Mouse (Mus musculus) forebrain, postnatal 0 days (tissue): ENCODE results near the gene Mvb12a. TPM values are rescaled to one million over a fixed set of nuclear protein-coding genes. Genes with fewer than 3 reads are reported as not detected.

ENCODE experiments used
- ATAC-seq: fragments of 200-750 bp; cut with Nextera tagmentation; 2 replicates; pipeline ENCODE4 v1.8.0; 2017; ENCODE audit warnings: mild to moderate bottlenecking, moderate library complexity
- DNase-seq: peaks from one replicate; pipeline ENCODE4 v3.0.0-alpha.2; 2015
- H3K27ac ChIP-seq: fragments of 300-500 bp; sonication (generic); 2 replicates; pipeline ENCODE4 v1.5.1; 2014; ENCODE audit warnings: low read depth, mild to moderate bottlenecking, antibody characterized with exemption, low read length, moderate library complexity, mixed read lengths
- H3K27me3 ChIP-seq: fragments of 300-500 bp; sonication (generic); 2 replicates; pipeline ENCODE4 v1.6.1; 2014; ENCODE audit warnings: mild to moderate bottlenecking, low read length, mixed read lengths; ENCODE audit not compliant: insufficient read depth
- H3K36me3 ChIP-seq: fragments of 300-500 bp; sonication (generic); 2 replicates; pipeline ENCODE4 v1.6.1; 2014; ENCODE audit warnings: mild to moderate bottlenecking, moderate library complexity; ENCODE audit not compliant: insufficient read depth
- H3K4me1 ChIP-seq: fragments of 300-500 bp; sonication (generic); 2 replicates; pipeline ENCODE4 v1.6.1; 2014; ENCODE audit warnings: antibody characterized with exemption; ENCODE audit not compliant: insufficient read depth
- H3K4me2 ChIP-seq: fragments of 300-500 bp; sonication (generic); 2 replicates; pipeline ENCODE4 v1.6.1; 2014; ENCODE audit warnings: low read depth, mild to moderate bottlenecking, moderate library complexity
- H3K4me3 ChIP-seq: fragments of 300-500 bp; sonication (generic); 2 replicates; pipeline ENCODE4 v1.5.1; 2014; ENCODE audit warnings: low read depth, low read length, mixed read lengths
- H3K9ac ChIP-seq: fragments of 300-500 bp; sonication (generic); 2 replicates; pipeline ENCODE4 v1.6.1; 2014; ENCODE audit warnings: mild to moderate bottlenecking
- H3K9me3 ChIP-seq: fragments of 300-500 bp; sonication (generic); 2 replicates; pipeline ENCODE4 v1.6.1; 2016; ENCODE audit warnings: low read length
- CTCF ChIP-seq: sonication (generic); IDR thresholded peaks from 2 replicates; pipeline ENCODE4 v1.5.1; 2016; ENCODE audit warnings: antibody characterized with exemption, control low read depth, low read depth
- WGBS: fragments of 180-500 bp; shearing (Covaris S2); extraction: QIAGEN DNeasy Blood & Tissue Kit; methylation state at CpG from one replicate; pipeline ENCODE4 v1.1.7; 2014; 5-methylcytosine and 5-hydroxymethylcytosine counted together
- polyA plus RNA-seq: library from polyadenylated mRNA; unstranded; fragments of >200 nt; fragmentation: Nextera tagmentation; extraction: Ambion mirVana; gene quantifications from 2 replicates; pipeline ENCODE4 v1.2.1, GENCODE M21; 2015
- total RNA-seq: library from RNA; depleted of rRNA; stranded (reverse); fragments of >200 nt; gene quantifications from 2 replicates; pipeline ENCODE4 v1.2.3, GENCODE M21; 2014

The Mvb12a gene
- total and polyA plus RNA-seq, 2 experiments from 2014 or later: 70.5 to 73.4 TPM

DNA sequence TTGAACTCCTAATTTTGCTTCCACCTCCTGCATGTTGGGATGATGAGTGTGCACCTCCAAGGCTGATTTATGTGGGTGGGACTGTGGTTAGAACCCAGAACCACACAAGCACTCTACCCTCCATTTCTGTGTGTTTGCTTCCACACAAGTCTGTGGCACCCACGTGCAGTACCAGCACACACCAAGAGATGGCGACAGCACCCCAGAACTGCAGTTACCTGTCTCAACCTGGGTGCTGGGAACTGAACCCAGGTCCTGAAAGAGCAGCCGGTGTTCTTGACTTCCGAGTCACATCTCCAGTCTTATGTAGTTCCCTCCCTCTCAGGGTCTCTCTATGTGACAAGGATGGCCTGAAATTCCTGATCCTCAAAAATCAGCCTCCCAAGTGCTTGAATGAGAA, 21.3 kb downstream of the Mvb12a start:
- Histone ChIP-seq H3K9ac (no peak overlapping the region), H3K27me3 (peaks cover 34% of the 10 kb centered on the region), H3K36me3 (no peaks in the 10 kb centered on the region), H3K4me2 (no peak overlapping the region), H3K27ac (no peak overlapping the region), H3K4me3 (no peak overlapping the region), H3K9me3 (no peaks in the 10 kb centered on the region), H3K4me1 (peaks cover 4% of the 10 kb centered on the region; the same call in 1 of the 2 replicates)
- ATAC-seq (no peak), DNase-seq (no peak)
- TF ChIP-seq CTCF: peak; percentile 40
- WGBS: 86% methylated on average over 4 of the region's 4 CpGs

DNA sequence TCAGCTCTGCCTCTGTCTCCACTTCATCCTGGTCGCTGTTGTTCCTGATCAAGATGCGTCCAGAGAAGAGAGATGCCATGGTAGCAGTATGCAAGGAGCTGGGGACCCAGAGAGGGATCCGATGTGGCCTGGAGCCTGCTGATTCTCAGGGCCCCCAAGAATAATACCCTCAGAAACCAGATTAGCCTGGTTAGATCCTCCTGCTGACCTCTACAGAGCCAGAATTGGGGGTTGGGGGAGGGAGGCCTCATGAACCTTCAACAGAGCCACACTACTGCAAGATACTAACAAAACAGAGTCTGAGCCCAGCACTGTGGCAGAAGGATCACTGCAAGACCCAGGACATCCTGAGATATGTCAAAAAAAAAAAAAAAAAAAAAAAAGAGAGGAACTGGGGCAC, 23.8 kb downstream of the Mvb12a start, which contains the start of gene Nxnl1:
Nxnl1 (minus strand) TSS at position 101 of the 400 bp plus-strand sequence.
- H3K27me3 ChIP-seq: peaks cover 15% of the 10 kb centered on the region
- WGBS: 65% methylated on average over 3 of the region's 3 CpGs
- H3K4me2 ChIP-seq: no peak within 1 kb of the TSS
- no peak within 1 kb of the TSS for H3K27ac ChIP-seq
- H3K4me3 ChIP-seq: no peak within 1 kb of the TSS
- no peaks in the 10 kb centered on the region for H3K36me3 ChIP-seq
- no peak for TF ChIP-seq CTCF
- H3K9me3 ChIP-seq: no peaks in the 10 kb centered on the region
- ATAC-seq (no peak), DNase-seq (no peak)
- no peak within 1 kb of the TSS for H3K9ac ChIP-seq
- H3K4me1 ChIP-seq: peaks cover 7% of the 10 kb centered on the region; the same call in 1 of the 2 replicates

DNA sequence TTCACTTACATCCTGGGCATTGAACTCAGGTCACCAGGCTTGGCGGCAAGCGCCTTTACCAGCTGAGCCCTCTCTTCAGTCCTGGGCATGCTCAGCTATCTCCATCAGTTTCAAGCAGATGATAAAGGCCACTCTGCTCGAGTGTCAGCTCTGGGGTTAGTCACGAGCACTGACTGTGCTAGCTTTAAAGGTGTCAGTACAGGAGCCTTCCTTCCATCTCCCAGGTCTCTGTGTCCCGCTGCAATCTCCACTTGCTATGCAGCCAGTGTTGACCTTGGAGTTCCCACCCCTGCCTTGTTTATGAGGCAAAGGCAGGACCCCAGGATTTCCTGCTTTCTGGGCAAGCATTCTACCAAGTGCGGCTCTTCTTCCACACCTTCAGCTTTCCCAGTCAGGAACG, 24.9 kb downstream of the Mvb12a start:
- Histone ChIP-seq H3K36me3 (no peaks in the 10 kb centered on the region), H3K9me3 (no peaks in the 10 kb centered on the region), H3K4me3 (no peak overlapping the region), H3K27ac (0 out of 2 replicates have a peak overlapping the region, but pooled peaks have one; percentile 50), H3K9ac (no peak overlapping the region), H3K27me3 (peaks cover 4% of the 10 kb centered on the region), H3K4me2 (no peak overlapping the region), H3K4me1 (peaks cover 7% of the 10 kb centered on the region; the same call in 1 of the 2 replicates)
- WGBS: 76% methylated on average over 7 of the region's 7 CpGs
- DNase-seq (no peak), ATAC-seq (no peak)
- no peak for TF ChIP-seq CTCF

DNA sequence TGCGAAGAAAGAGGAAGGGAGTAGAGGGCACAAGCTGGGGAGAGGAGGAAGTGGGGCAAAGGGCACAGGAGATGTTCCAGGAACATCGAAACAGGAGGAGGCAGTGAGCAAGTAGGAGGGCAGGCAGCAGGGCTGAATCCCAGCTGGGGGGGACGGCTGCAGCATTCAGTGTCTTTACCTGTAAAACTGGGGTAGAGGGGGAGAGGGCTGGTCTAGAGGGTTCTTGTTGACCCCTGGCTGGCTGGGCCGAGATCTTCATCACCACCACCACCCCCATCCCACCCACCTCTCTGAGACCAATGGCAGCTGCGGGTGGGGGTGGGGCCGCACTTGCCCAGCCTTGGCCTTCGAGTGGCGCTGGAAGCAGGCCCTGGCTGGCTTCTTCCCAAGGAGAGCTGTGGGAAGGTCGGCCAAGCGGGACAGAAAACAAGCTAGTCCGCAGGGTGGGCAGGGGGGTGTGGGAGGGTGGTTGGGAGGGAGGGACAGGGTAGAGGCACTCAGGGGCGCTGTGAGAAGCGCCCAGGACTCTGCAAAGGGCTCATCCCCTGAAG, 25.7 kb downstream of the Mvb12a start, which contains the start of gene Slc27a1:
Slc27a1 (plus strand) TSS at position 496 of the 551 bp plus-strand sequence.
- peak; percentile 3; the same call in 1 of the 2 replicates for ATAC-seq
- WGBS: 14% methylated on average over 13 of the region's 13 CpGs
- no peak for TF ChIP-seq CTCF
- Histone ChIP-seq H3K27me3 (no peaks in the 10 kb centered on the region), H3K4me2 (peak within 1 kb of the TSS; percentile 75), H3K9ac (peak within 1 kb of the TSS; percentile 71), H3K4me3 (peak within 1 kb of the TSS; percentile 73), H3K4me1 (peaks cover 7% of the 10 kb centered on the region; the same call in 1 of the 2 replicates), H3K9me3 (no peaks in the 10 kb centered on the region), H3K27ac (peak within 1 kb of the TSS; percentile 87), H3K36me3 (no peaks in the 10 kb centered on the region)
- peak; percentile 73 for DNase-seq

DNA sequence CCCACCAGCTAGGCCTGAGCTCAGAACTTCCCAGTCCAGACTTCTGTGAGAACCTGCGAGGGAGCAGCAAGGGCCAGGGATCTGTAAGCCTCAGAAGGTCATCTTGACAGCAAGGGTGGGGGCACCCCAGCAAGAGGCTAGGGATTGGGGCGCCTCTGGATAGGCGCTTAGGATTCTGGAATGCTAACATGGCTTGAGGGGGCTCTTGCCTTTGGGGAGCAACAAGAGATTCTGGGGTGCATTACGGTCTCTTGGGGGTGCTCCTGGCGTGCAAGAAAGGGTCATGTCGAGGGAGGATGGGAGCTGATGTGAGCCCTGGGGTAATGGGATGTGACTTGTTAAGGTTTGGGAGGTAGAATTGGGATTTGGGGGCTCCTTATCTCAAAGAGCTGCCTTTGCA, 26.2 kb downstream of the Mvb12a start:
- no peak for ATAC-seq
- Histone ChIP-seq H3K4me1 (peaks cover 7% of the 10 kb centered on the region; the same call in 1 of the 2 replicates), H3K4me3 (peak overlapping the region; percentile 73), H3K4me2 (peak overlapping the region; percentile 75), H3K27ac (peak overlapping the region; percentile 87), H3K27me3 (no peaks in the 10 kb centered on the region), H3K36me3 (no peaks in the 10 kb centered on the region), H3K9ac (peak overlapping the region; percentile 71), H3K9me3 (no peaks in the 10 kb centered on the region)
- DNase-seq: no peak
- 21% methylated on average over 6 of the region's 6 CpGs for WGBS
- no peak for TF ChIP-seq CTCF

DNA sequence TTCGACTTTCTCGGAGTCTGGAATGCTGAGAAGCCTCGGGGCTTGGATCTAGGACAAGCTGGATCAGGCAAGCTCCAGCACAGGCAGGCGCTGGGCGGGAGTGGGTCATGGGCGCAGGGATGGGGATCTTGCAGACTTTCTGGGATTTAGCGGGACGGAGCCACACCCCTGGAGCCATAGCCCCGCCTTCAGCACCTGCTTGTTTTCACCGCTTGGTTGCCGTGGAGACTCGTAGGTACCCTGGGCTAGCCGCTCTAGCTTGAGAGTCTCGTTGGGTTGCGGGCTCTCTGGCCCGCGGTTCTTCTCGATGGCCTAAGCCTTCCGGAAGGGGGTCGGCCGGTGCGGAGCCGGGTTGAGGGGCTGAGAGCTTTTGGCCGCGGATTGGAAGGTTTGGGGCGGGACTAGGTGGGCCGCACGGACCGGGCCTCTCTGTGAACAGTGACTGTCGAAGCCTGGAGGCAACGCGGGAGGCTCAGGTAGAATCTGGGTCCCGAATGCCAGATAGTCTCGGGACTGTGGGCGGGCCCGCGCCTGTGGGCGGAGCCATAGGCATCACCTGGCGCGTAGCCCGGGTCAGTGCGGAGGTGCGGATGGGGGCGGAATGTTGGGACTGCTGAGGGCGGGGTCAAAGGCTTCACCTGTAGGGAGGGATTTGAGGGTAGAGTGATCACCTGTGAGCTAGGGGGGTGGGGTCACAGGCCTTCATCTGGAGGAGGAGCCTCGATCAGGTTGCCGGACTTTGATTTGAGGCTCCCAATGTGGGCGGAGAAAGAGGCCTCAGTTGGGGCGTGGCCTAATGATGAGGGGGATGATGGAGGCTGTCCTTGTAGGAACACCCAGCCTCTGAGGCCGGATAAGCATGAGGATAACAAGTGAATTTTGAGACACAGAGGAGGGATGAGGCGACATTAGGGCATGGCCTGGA, 26.9 kb downstream of the Mvb12a start:
- H3K27ac ChIP-seq: peak overlapping the region; percentile 87
- H3K4me2 ChIP-seq: peak overlapping the region; percentile 75
- WGBS: 2% methylated on average over 51 of the region's 51 CpGs

More for the DNA sequence above, 26.9 kb downstream of the Mvb12a start:
- DNase-seq (peak; percentile 96), ATAC-seq (peak; percentile 76)
- Histone ChIP-seq H3K9ac (peak overlapping the region; percentile 71), H3K4me1 (peaks cover 7% of the 10 kb centered on the region; the same call in 1 of the 2 replicates), H3K27me3 (no peaks in the 10 kb centered on the region), H3K4me3 (peak overlapping the region; percentile 73), H3K9me3 (no peaks in the 10 kb centered on the region), H3K36me3 (no peaks in the 10 kb centered on the region; the same call in 1 of the 2 replicates)
- no peak for TF ChIP-seq CTCF
